Mouse (Mus musculus) neural tube, embryonic 13.5 days (tissue): ENCODE measurements around the gene Tmem102. TPM values are rescaled to one million over a fixed set of nuclear protein-coding genes. Genes with fewer than 3 reads are reported as not detected.
A peak's percentile ranks its signal among the peaks of the same experiment; 100 is the strongest.

Experiments used
- ATAC-seq: fragments of 200-750 bp; cut with Nextera tagmentation; 2 replicates; pipeline ENCODE4 v1.8.0; 2017; ENCODE audit warnings: low read depth, mild to moderate bottlenecking, moderate TSS enrichment, moderate library complexity
- H3K27ac ChIP-seq: fragments of 300-500 bp; sonication (generic); replicated peaks from 2 replicates; pipeline ENCODE4 v1.5.1; 2015; ENCODE audit warnings: moderate library complexity, mild to moderate bottlenecking, inconsistent platforms
- H3K27me3 ChIP-seq: fragments of 300-500 bp; sonication (generic); 2 replicates; pipeline ENCODE4 v1.6.1; 2015; ENCODE audit warnings: mild to moderate bottlenecking, inconsistent platforms
- H3K36me3 ChIP-seq: fragments of 300-500 bp; sonication (generic); 2 replicates; pipeline ENCODE4 v1.6.1; 2015; ENCODE audit warnings: mild to moderate bottlenecking, inconsistent platforms
- H3K4me1 ChIP-seq: fragments of 300-500 bp; sonication (generic); replicated peaks from 2 replicates; pipeline ENCODE4 v1.6.1; 2015; ENCODE audit warnings: inconsistent platforms
- H3K4me2 ChIP-seq: fragments of 300-500 bp; sonication (generic); 2 replicates; pipeline ENCODE4 v1.6.1; 2015; ENCODE audit warnings: inconsistent platforms, mild to moderate bottlenecking, moderate library complexity
- H3K4me3 ChIP-seq: fragments of 300-500 bp; sonication (generic); 2 replicates; pipeline ENCODE4 v1.5.1; 2015; ENCODE audit warnings: mild to moderate bottlenecking, inconsistent platforms
- H3K9ac ChIP-seq: fragments of 300-500 bp; sonication (generic); 2 replicates; pipeline ENCODE4 v1.6.1; 2015; ENCODE audit warnings: moderate library complexity, mild to moderate bottlenecking, inconsistent platforms
- H3K9me3 ChIP-seq: fragments of 300-500 bp; sonication (generic); 2 replicates; pipeline ENCODE4 v1.6.1; 2016; ENCODE audit warnings: inconsistent platforms
- WGBS: fragments of 180-500 bp; shearing (Covaris S2); methylation state at CpG from one replicate; pipeline ENCODE4 v1.1.7; 2015; 5-methylcytosine and 5-hydroxymethylcytosine counted together
- polyA plus RNA-seq: library from polyadenylated mRNA; unstranded; fragments of >200 nt; fragmentation: Nextera tagmentation; extraction: Ambion mirVana; gene quantifications from 2 replicates; pipeline ENCODE4 v1.2.1, GENCODE M21; 2015

The Tmem102 gene
- polyA plus RNA-seq: 0.74 and 1.4 TPM in 2 replicates

GRCm38 (mm10) chr11:69804972-69805909, at the start of gene Tmem102:
TSS of gene Tmem102 (minus strand) at chr11:69805624.
- H3K4me2 ChIP-seq: peak within 1 kb of the TSS; percentile 96
- peak within 1 kb of the TSS; percentile 6; the same call in 1 of the 2 replicates for H3K9ac ChIP-seq
- H3K27ac ChIP-seq: no peak within 1 kb of the TSS
- peaks cover 51% of the 10 kb centered on the region for H3K4me1 ChIP-seq
- peaks cover 42% of the 10 kb centered on the region for H3K27me3 ChIP-seq
- H3K9me3 ChIP-seq: no peaks in the 10 kb centered on the region
- H3K4me3 ChIP-seq: peak within 1 kb of the TSS; percentile 60
- H3K36me3 ChIP-seq: no peaks in the 10 kb centered on the region
- ATAC-seq: no peak
- 5% methylated on average over 29 of the region's 29 CpGs for WGBS

- no peak overlapping the region for H3K4me3 ChIP-seq
- H3K9me3 ChIP-seq: no peaks in the 10 kb centered on the region
- ATAC-seq: no peak
- H3K4me2 ChIP-seq: no peak overlapping the region
- H3K27ac ChIP-seq: no peak overlapping the region
- peaks cover 26% of the 10 kb centered on the region for H3K27me3 ChIP-seq
- H3K4me1 ChIP-seq: peaks cover 25% of the 10 kb centered on the region
- peaks cover 31% of the 10 kb centered on the region for H3K36me3 ChIP-seq
- H3K9ac ChIP-seq: no peak overlapping the region
- WGBS: 89% methylated on average over 10 of the region's 10 CpGs
These were observed 49.3 kb upstream of the Tmem102 start for GRCm38 (mm10) chr11:69854680-69855079.

GRCm38 (mm10) chr11:69853994-69854393, 48.6 kb upstream of the Tmem102 start:
- Histone ChIP-seq H3K4me3 (no peak overlapping the region), H3K9me3 (no peaks in the 10 kb centered on the region), H3K4me2 (no peak overlapping the region), H3K36me3 (peaks cover 37% of the 10 kb centered on the region), H3K27ac (no peak overlapping the region), H3K27me3 (peaks cover 20% of the 10 kb centered on the region), H3K4me1 (peaks cover 29% of the 10 kb centered on the region), H3K9ac (no peak overlapping the region)
- 82% methylated on average over 7 of the region's 7 CpGs for WGBS
- ATAC-seq: no peak

- Histone ChIP-seq H3K27ac (no peak overlapping the region), H3K4me3 (no peak overlapping the region), H3K27me3 (no peaks in the 10 kb centered on the region), H3K9me3 (no peaks in the 10 kb centered on the region), H3K4me2 (no peak overlapping the region), H3K4me1 (peaks cover 55% of the 10 kb centered on the region), H3K36me3 (peaks cover 48% of the 10 kb centered on the region), H3K9ac (no peak overlapping the region)
- ATAC-seq: no peak
- WGBS: 70% methylated on average over 8 of the region's 8 CpGs
These were observed 45.3 kb upstream of the Tmem102 start for GRCm38 (mm10) chr11:69850754-69851153.

GRCm38 (mm10) chr11:69849884-69850283, 44.5 kb upstream of the Tmem102 start:
- WGBS: 95% methylated on average over 15 of the region's 15 CpGs
- no peak for ATAC-seq
- H3K9ac ChIP-seq: no peak overlapping the region

GRCm38 (mm10) chr11:69849128-69849527, 43.7 kb upstream of the Tmem102 start:
- no peaks in the 10 kb centered on the region for H3K9me3 ChIP-seq
- no peak for ATAC-seq
- no peak overlapping the region for H3K27ac ChIP-seq
- peaks cover 48% of the 10 kb centered on the region for H3K36me3 ChIP-seq
- peaks cover 58% of the 10 kb centered on the region for H3K4me1 ChIP-seq
- H3K9ac ChIP-seq: no peak overlapping the region
- WGBS: 91% methylated on average over 9 of the region's 9 CpGs
- H3K4me3 ChIP-seq: no peak overlapping the region
- H3K4me2 ChIP-seq: no peak overlapping the region
- no peaks in the 10 kb centered on the region for H3K27me3 ChIP-seq

More at GRCm38 (mm10) chr11:69849884-69850283, 44.5 kb upstream of the Tmem102 start:
- Histone ChIP-seq H3K36me3 (peaks cover 48% of the 10 kb centered on the region), H3K27me3 (no peaks in the 10 kb centered on the region), H3K9me3 (no peaks in the 10 kb centered on the region), H3K4me2 (no peak overlapping the region), H3K4me3 (no peak overlapping the region), H3K27ac (no peak overlapping the region), H3K4me1 (peaks cover 58% of the 10 kb centered on the region)

GRCm38 (mm10) chr11:69848021-69848420, 42.6 kb upstream of the Tmem102 start:
- H3K27ac ChIP-seq: no peak overlapping the region; the same call in 1 of the 2 replicates
- H3K9me3 ChIP-seq: no peaks in the 10 kb centered on the region
- H3K4me2 ChIP-seq: peak overlapping the region; percentile 95
- peaks cover 48% of the 10 kb centered on the region for H3K36me3 ChIP-seq
- H3K4me3 ChIP-seq: peak overlapping the region; percentile 73
- peak overlapping the region; percentile 92 for H3K9ac ChIP-seq
- peaks cover 53% of the 10 kb centered on the region for H3K4me1 ChIP-seq
- no peak for ATAC-seq
- WGBS: 96% methylated on average over 6 of the region's 6 CpGs
- H3K27me3 ChIP-seq: no peaks in the 10 kb centered on the region

GRCm38 (mm10) chr11:69846738-69847688, 41.6 kb upstream of the Tmem102 start:
- ATAC-seq: peak; percentile 61
- H3K36me3 ChIP-seq: peaks cover 40% of the 10 kb centered on the region

GRCm38 (mm10) chr11:69846198-69846680, 40.8 kb upstream of the Tmem102 start, which contains the start of gene Plscr3:
TSS of gene Plscr3 (plus strand) at chr11:69846376.
- H3K9me3 ChIP-seq: no peaks in the 10 kb centered on the region
- H3K27ac ChIP-seq: peak within 1 kb of the TSS; percentile 98
- H3K27me3 ChIP-seq: no peaks in the 10 kb centered on the region
- H3K9ac ChIP-seq: peak within 1 kb of the TSS; percentile 92
- ATAC-seq: peak; percentile 92
- H3K4me1 ChIP-seq: peaks cover 49% of the 10 kb centered on the region
- H3K36me3 ChIP-seq: peaks cover 32% of the 10 kb centered on the region
- peak within 1 kb of the TSS; percentile 73 for H3K4me3 ChIP-seq
- WGBS: under 1% methylated on average over 36 of the region's 38 CpGs
- H3K4me2 ChIP-seq: peak within 1 kb of the TSS; percentile 95

More at GRCm38 (mm10) chr11:69846738-69847688, 41.6 kb upstream of the Tmem102 start:
- peak overlapping the region; percentile 98 for H3K27ac ChIP-seq
- H3K9me3 ChIP-seq: no peaks in the 10 kb centered on the region
- no peaks in the 10 kb centered on the region for H3K27me3 ChIP-seq
- peaks cover 49% of the 10 kb centered on the region for H3K4me1 ChIP-seq
- peak overlapping the region; percentile 92 for H3K9ac ChIP-seq
- H3K4me2 ChIP-seq: peak overlapping the region; percentile 95
- H3K4me3 ChIP-seq: peak overlapping the region; percentile 73
- 11% methylated on average over 37 of the region's 37 CpGs for WGBS

GRCm38 (mm10) chr11:69838714-69839104, 33.3 kb upstream of the Tmem102 start:
- Histone ChIP-seq H3K36me3 (peaks cover under 1% of the 10 kb centered on the region), H3K27ac (peak overlapping the region; percentile 98), H3K4me3 (peak overlapping the region; percentile 93), H3K4me1 (peaks cover 34% of the 10 kb centered on the region), H3K27me3 (no peaks in the 10 kb centered on the region), H3K4me2 (peak overlapping the region; percentile 99), H3K9me3 (no peaks in the 10 kb centered on the region), H3K9ac (peak overlapping the region; percentile 71)
- WGBS: 2% methylated on average over 7 of the region's 7 CpGs
- ATAC-seq: 0 out of 2 replicates have a peak, but pooled peaks have one; percentile 2

GRCm38 (mm10) chr11:69837952-69838713, 32.7 kb upstream of the Tmem102 start, which contains the start of gene Tmem256:
TSS of gene Tmem256 (plus strand) at chr11:69838514.
- peak within 1 kb of the TSS; percentile 93 for H3K4me3 ChIP-seq
- peak within 1 kb of the TSS; percentile 99 for H3K4me2 ChIP-seq
- no peaks in the 10 kb centered on the region for H3K9me3 ChIP-seq
- peak within 1 kb of the TSS; percentile 98 for H3K27ac ChIP-seq
- peaks cover 39% of the 10 kb centered on the region for H3K4me1 ChIP-seq
- H3K27me3 ChIP-seq: no peaks in the 10 kb centered on the region
- peak; percentile 92 for ATAC-seq
- H3K9ac ChIP-seq: peak within 1 kb of the TSS; percentile 97
- under 1% methylated on average over 34 of the region's 34 CpGs for WGBS
- peaks cover 7% of the 10 kb centered on the region for H3K36me3 ChIP-seq
